18 mouse cellular contexts compared by ENCODE assay signal in genomic region chr5:124218986-124219385, GRCm38 (mm10). TPM values are rescaled to one million over a fixed set of nuclear protein-coding genes. Genes with fewer than 3 reads are reported as not detected.
DNase-seq lines count a peak whose midpoint lies in the region; ATAC-seq and TF ChIP-seq lines count a peak whose summit lies in the region.
"Had no signal": no experiment of that assay in that cellular context is flagged by ENCODE, and none has a peak within 500 bp of the region (broad histone marks: within the 10 kb centered on the region; RNA-seq: fewer than 3 reads in every experiment).

No protein-coding gene starts in this region.

- TF ChIP-seq POLR2A in heart, adult 2 months (IDR thresholded peaks at IDR 0.05; ENCODE audit: insufficient read depth, low read depth, low read length) = no peak
- TF ChIP-seq POLR2A in olfactory bulb, adult 2 months (IDR thresholded peaks at IDR 0.05; ENCODE audit: insufficient read depth, low read depth, low read length) = no peak

- intact Hi-C loops in heart, adult 2 months (cut with DNase I) = loop anchor here (2.0 kb wide), 1 partner anchor 30 kb away; the partner anchor contains the start of gene Pitpnm2

- H3K4me2 ChIP-seq in heart, embryonic 16.5 days (ENCODE audit: low read depth, low read length) = peak overlapping the region; percentile 40
- no peak overlapping the region for H3K4me2 ChIP-seq in kidney, embryonic 16.5 days (replicated peaks; ENCODE audit: low read depth, low read length)
- H3K4me2 ChIP-seq: hindbrain, embryonic 15.5 days; limb, embryonic 12.5 days had no signal

- H3K79me2 ChIP-seq in heart, adult 2 months (replicated peaks; ENCODE audit: control insufficient read depth, insufficient read depth, low read length) = no peaks in the 10 kb centered on the region

- H3K4me3 ChIP-seq in heart, adult 2 months = no peak overlapping the region
- no peak overlapping the region for H3K4me3 ChIP-seq in heart, embryonic 16.5 days (ENCODE audit: low read length)
- H3K4me3 ChIP-seq in olfactory bulb, adult 2 months (ENCODE audit: insufficient read depth, low read depth, low read length) = no peak overlapping the region
- no peak overlapping the region for H3K4me3 ChIP-seq in kidney, embryonic 16.5 days (ENCODE audit: low read length)
- H3K4me3 ChIP-seq: hindbrain, embryonic 15.5 days; limb, embryonic 12.5 days had no signal

- no peak overlapping the region for H3K9ac ChIP-seq in heart, adult 2 months (ENCODE audit: low read depth, low read length)
- H3K9ac ChIP-seq in heart, embryonic 16.5 days (ENCODE audit: low read length) = peak overlapping the region; percentile 64
- no peak overlapping the region for H3K9ac ChIP-seq in kidney, embryonic 16.5 days (replicated peaks; ENCODE audit: low read length)
- H3K9ac ChIP-seq: forebrain, postnatal 0 days; hindbrain, embryonic 15.5 days; limb, embryonic 12.5 days; liver, embryonic 14.5 days had no signal

- TF ChIP-seq CTCF in heart, adult 2 months (IDR thresholded peaks at IDR 0.05) = no peak
- TF ChIP-seq CTCF in olfactory bulb, adult 2 months (IDR thresholded peaks at IDR 0.05; ENCODE audit: insufficient read depth, low read depth, low read length) = no peak

- DNase-seq in heart, adult 2 months = peak in 1 of 2 experiments; percentile 64
- DNase-seq in heart, adult 8-10 months (ENCODE audit: low spot score) = no peak
- peak; percentile 44 to 67 for DNase-seq in lung, adult 18-20 months
- DNase-seq in lung, postnatal 25 days (ENCODE audit: low spot score) = no peak
- DNase-seq in embryo, embryonic 10 days (ENCODE audit: low spot score) = no peak
- DNase-seq: adrenal gland, adult 8-10 months; cerebellum, adult 9-11 months; forebrain, postnatal 0 days; gastrocnemius, postnatal 36 days; kidney, adult 18-20 months; right cerebral cortex, postnatal 25 days had no signal

- no peaks in the 10 kb centered on the region for H3K27me3 ChIP-seq in heart, adult 2 months (ENCODE audit: control insufficient read depth, insufficient read depth, low read length)
- no peaks in the 10 kb centered on the region for H3K27me3 ChIP-seq in heart, embryonic 16.5 days (ENCODE audit: control insufficient read depth, insufficient read depth, low read length)
- H3K27me3 ChIP-seq in kidney, embryonic 16.5 days (ENCODE audit: insufficient read depth, low read length) = no peaks in the 10 kb centered on the region
- H3K27me3 ChIP-seq: hindbrain, embryonic 15.5 days; limb, embryonic 12.5 days had no signal

- WGBS in heart, adult 2 months = 50% methylated on average over 7 of the region's 7 CpGs
- WGBS in heart, embryonic 16.5 days = 19% methylated on average over 7 of the region's 7 CpGs
- 38% methylated on average over 7 of the region's 7 CpGs for WGBS in olfactory bulb, adult 2 months
- WGBS in kidney, embryonic 16.5 days = 77% methylated on average over 7 of the region's 7 CpGs

- H3K27ac ChIP-seq in heart, adult 2 months = peak overlapping the region; percentile 68
- H3K27ac ChIP-seq in heart, embryonic 16.5 days (ENCODE audit: low read length) = peak overlapping the region; percentile 91
- H3K27ac ChIP-seq in olfactory bulb, adult 2 months (ENCODE audit: insufficient read depth, low read depth, low read length) = peak overlapping the region; percentile 47; the same call in 1 of the 2 replicates
- H3K27ac ChIP-seq in kidney, embryonic 16.5 days (ENCODE audit: low read length) = no peak overlapping the region
- H3K27ac ChIP-seq: hindbrain, embryonic 15.5 days; limb, embryonic 12.5 days; liver, embryonic 14.5 days had no signal

- peak; percentile 9; the same call in 1 of the 2 replicates for TF ChIP-seq EP300 in heart, adult 2 months (IDR thresholded peaks at IDR 0.05; ENCODE audit: insufficient read depth, low read depth, low read length)

- no peaks in the 10 kb centered on the region for H3K9me3 ChIP-seq in heart, embryonic 16.5 days (replicated peaks; ENCODE audit: control insufficient read depth, low read length)
- no peaks in the 10 kb centered on the region for H3K9me3 ChIP-seq in kidney, embryonic 16.5 days (ENCODE audit: low read length)
- H3K9me3 ChIP-seq: G1E; hindbrain, embryonic 15.5 days; limb, embryonic 12.5 days had no signal

- peak; percentile 55 for ATAC-seq in heart, embryonic 16.5 days (replicated peaks; ENCODE audit: extremely low read depth, insufficient read depth, low FRiP score)
- no peak for ATAC-seq in kidney, embryonic 16.5 days (ENCODE audit: low FRiP score, low TSS enrichment)
- ATAC-seq: forebrain, postnatal 0 days had no signal

- peaks cover 62% of the 10 kb centered on the region for H3K4me1 ChIP-seq in heart, adult 2 months (ENCODE audit: control insufficient read depth, insufficient read depth, low read length)
- peaks cover 94% of the 10 kb centered on the region for H3K4me1 ChIP-seq in heart, embryonic 16.5 days (ENCODE audit: control insufficient read depth, insufficient read depth, low read length)
- H3K4me1 ChIP-seq in olfactory bulb, adult 2 months (ENCODE audit: control insufficient read depth, insufficient read depth, low read length) = peaks cover 83% of the 10 kb centered on the region
- H3K4me1 ChIP-seq in kidney, embryonic 16.5 days (ENCODE audit: insufficient read depth, low read length) = peaks cover 20% of the 10 kb centered on the region

- H3K36me3 ChIP-seq in heart, adult 2 months (ENCODE audit: control insufficient read depth, insufficient read depth, low read length) = peaks cover 10% of the 10 kb centered on the region
- peaks cover 5% of the 10 kb centered on the region; the same call in 1 of the 2 replicates for H3K36me3 ChIP-seq in heart, embryonic 16.5 days (ENCODE audit: control insufficient read depth, insufficient read depth)
- H3K36me3 ChIP-seq in kidney, embryonic 16.5 days (ENCODE audit: insufficient read depth, low read length) = no peaks in the 10 kb centered on the region
- H3K36me3 ChIP-seq: hindbrain, embryonic 15.5 days; limb, embryonic 12.5 days had no signal

RNA-seq across cellular contexts. Expression of gene Pitpnm2, which starts 30.6 kb away (rescaled TPM):
- total RNA-seq in heart, adult 2 months (2021) = 10 to 100 TPM; 40.1 TPM
- polyA plus RNA-seq in heart, adult 2 months (2012; rRNA removed) = 34.9 and 37.7 TPM in 2 replicates
- total RNA-seq in heart, adult 8-10 months (2022) = 10 to 100 TPM; 39.8 to 52.2 (median 44.5) TPM
- polyA plus RNA-seq in heart, embryonic 16.5 days (2015; fragmentation: Nextera tagmentation; extraction: Ambion mirVana) = 6.9 and 7.3 TPM in 2 replicates
- 145 TPM in 1 of 2 replicates, not detected in the other for polyA plus RNA-seq in olfactory bulb, adult 2 months (2012; ENCODE audit: insufficient read depth, insufficient read length, low replicate concordance, missing spikeins)
- polyA plus RNA-seq in kidney, embryonic 16.5 days (2015; fragmentation: Nextera tagmentation; extraction: Ambion mirVana) = 3.9 and 4.1 TPM in 2 replicates

Comparison
In these comparisons a context has a peak if more than half of its experiments do, and no peak if none do; other contexts are left out.
1. DNase-seq: peak in lung, adult 18-20 months (2 of 2); none in heart, adult 8-10 months (single experiment), lung, postnatal 25 days (single experiment) and embryo, embryonic 10 days (single experiment).